Mouse (Mus musculus) adipocyte (in vitro differentiated cells): ENCODE measurements around the gene Map2k1.
"Not testable (repeated sequence)": the region's sequence is repeated elsewhere in the genome, so short reads cannot be mapped to it uniquely, and the experiment has no call there.

Experiments used
- DNase-seq: peaks from one replicate; pipeline ENCODE4 v3.0.0-alpha.2; 2016; ENCODE audit warnings: low spot score

Map2k1 gene

DNA sequence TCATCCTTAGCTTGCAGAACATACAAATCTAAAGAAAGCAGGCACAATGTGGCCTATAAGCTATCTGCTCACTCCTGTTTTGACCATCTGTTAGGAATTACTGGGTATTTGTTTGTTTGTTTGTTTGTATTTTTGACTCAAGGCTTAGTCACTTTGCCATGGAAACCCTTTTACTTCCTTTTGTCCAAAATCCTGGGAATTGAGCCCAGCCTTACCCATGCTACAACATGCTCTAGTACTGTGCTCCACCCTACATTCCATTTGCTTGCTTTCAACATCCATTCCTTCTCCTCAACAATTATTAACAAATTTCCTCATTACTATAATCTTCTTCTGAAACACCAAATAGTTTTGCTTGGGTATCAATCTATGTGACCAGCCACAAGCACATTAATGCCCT lies 50.6 kb downstream of the Map2k1 start:
- DNase-seq, result peak; percentile 53

DNA sequence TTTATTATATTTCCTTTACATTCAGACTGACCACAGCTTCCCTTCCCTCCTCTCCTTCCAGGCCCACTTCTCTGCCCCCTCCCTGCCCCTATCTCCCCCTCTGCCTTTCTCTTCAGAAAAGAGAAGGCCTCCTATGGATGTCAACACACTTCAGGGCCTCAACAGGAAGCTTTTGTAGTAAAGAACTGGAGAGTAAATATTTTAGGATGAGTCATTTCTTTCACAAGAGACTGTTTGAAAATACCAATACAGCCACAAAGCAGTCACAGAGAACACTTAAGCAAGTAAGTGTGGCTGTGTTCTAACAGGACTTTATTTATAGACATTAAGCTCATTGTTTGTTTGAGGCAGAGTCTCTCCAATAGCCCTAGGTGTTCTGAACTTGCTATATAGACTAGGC lies 51.1 kb downstream of the Map2k1 start:
- DNase-seq, result no peak

DNA sequence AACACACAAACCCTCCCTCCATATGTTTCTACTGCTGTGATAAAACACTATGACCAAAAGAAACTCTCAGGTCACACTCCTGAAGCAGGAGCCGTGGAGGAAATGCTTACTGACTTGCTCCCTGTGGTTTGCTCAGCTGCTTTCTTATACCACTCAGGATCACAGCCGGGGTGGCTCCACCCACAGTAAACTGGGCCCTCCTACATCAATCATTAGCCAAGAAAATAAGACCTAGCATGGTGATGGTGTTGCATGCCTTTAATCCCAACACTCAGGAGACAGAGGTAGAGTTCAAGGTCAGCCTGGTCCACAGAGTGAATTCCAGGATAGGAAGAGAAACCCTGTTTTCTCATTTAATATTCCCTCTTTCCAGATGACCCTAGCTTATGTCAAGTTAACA lies 53.5 kb downstream of the Map2k1 start:
- no peak for DNase-seq

DNA sequence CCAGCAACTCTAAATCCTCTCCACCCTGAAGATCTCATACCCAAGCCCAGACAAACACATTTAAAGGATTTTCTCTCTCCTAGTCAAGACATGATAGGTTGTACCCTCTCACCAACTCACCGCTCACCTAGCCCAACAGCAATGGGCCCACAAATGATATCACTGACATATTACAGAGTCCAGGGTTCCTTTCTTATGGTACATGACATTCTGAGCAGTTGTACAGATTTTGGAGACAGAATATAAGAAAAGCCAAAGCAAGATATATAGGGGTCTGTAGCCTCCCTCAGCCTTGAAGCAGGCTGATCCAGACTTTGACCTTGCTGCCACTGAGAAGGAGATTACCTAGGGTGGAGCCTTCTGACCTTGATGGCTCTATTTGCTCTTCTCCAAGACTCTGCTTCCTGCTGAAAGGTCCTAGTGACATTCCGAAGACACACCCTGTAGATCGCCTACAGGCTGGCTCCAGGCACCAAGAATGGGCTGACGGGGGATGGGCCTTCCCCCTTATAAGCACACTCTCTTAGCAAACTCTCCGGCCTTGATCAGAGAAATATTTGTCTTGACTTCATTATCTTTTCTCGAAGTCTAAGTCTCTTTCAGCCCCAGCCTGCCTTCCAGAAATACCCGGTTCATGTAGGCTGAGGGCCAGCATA lies 54.5 kb downstream of the Map2k1 start:
- DNase-seq, result not testable (repeated sequence)

DNA sequence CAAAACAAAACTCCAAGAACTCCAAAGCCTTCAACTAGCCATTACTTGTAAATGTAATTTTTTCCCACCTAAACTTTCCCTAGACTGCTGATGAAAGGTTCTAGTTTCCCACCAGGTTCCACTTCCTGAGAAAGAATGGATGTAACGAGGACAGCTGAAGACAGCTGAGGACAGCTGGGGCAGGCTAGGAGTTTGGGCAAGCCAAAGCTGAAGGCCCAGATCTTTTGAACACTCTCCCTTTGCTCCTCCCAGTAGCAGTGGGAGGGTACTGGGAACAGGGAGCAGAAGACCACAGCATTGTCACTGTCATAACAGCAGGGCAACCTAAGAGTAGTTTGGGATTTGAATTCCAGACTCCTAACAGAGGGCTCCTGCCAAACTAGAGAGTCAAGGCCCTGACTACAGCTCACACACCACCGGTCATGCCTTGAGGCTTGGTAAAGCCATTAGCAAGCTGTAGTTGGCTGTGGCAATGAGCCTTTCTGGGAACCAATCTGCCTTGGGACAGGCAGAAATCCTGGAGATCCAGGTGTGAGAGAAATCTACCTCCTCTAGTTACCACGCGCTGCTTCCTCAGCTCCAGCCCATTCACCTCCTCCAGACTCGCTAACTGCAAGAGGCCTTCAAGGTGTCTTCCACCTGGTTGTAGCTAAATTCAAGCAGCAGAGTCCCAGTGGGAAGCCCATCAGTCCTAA lies 55.2 kb downstream of the Map2k1 start:
- no peak for DNase-seq

DNA sequence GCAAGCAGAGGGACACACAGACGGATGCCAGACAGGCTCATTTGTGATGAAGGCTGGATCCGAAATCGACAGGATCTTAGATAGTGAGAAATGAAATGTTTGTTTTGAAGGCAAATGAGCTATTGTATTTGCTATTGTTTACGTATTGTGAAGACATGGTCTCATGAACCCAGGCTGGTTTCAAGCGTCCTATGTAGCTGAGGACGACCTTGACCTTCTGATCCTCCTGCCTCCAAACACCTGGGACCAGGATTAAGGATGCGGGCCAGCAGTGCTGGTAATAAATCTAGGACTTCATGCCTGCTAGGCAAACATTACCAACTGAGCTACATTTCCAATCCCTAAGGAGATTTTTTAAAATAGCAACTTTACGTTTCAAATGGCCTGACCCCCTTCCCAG lies 55.9 kb downstream of the Map2k1 start:
- DNase-seq, result no peak

DNA sequence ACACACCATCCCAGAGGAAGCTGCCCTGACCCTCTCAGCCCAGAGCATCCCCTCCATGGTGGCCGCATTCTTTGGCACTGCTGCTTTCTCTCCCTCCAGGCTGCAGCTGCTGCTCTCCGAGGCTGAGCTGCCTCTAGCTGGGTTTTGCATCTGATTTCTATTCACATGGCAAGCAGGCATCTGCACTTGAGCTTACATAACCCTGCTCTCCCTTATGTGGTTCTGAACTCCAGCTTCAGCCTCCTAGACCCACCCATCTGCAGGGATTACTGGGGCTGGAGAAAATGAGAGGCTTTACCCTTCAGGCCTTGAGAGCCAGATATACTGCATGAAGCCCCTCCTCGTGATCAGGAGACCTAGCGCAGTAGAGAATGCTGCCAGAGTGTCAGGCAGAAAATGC lies 57.9 kb downstream of the Map2k1 start:
- DNase-seq, result no peak

DNA sequence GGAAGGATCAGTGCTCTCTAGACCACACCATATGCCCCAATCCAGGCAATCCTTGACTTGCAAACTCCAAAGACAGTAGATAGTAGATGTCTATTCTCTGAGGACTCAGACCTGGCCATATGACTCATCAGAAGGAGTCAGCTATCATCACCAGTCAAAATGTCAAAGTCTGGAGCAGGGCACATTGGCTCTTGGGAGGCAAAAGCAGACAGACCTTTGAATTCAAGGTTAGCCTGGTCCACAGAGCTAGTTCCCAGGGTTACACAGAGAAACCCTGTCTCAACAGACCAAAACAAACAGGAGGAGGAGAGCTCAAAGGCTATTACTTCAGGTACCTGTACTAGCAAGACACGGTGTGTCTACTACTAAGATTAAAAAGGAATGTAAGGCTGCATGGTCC lies 59.6 kb downstream of the Map2k1 start:
- DNase-seq, result no peak

DNA sequence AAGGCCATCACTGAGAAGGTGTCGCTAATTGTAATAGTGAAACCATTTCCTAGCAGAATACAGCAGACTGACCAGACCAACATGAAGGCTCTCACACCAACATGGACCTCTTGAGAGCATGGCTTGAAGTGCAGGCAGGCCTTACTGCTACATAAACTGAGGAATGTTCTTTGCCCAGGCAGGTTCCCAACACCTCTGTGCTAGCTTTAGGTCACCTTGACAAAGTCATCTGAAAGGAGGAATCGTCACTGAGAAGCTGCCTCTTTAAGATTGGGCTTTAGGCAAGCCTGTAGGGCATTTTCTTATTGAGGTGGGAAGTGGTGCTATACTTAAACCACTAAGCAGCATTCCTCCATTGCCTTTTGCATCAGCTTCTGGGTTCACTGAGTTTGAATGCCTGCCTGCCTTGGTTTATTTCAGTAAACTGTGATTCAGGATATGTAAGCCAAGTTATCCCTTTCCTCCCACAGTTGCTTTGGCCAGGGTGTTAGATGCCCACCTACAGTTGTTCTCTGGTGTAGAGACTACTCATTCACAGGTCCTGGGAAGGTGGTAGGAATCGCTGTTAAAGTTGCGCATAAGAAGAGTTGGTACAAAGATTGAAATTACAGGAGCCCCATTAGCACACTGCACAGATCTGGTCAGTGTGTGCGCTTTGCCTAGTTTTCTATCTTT lies 69.1 kb downstream of the Map2k1 start:
- DNase-seq, result no peak

DNA sequence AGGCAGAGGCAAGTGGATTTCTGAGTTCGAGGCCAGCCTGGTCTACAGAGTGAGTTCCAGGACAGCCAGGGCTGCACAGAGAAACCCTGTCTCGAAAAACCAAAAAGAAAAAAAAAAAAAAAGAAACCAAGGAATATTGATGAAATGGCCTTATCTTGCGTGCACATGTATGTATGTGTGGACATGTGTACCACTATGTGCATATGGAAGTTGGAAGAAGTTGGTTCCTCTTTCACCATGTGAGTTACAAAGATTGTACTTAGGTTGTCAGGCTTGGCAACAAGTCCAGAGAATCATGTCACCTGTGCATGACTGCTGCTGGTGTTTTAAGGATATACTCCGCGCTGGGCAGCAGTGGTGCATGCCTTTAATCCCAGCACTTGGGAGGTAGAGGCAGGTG lies 70.1 kb downstream of the Map2k1 start:
- DNase-seq, result not testable (repeated sequence)

DNA sequence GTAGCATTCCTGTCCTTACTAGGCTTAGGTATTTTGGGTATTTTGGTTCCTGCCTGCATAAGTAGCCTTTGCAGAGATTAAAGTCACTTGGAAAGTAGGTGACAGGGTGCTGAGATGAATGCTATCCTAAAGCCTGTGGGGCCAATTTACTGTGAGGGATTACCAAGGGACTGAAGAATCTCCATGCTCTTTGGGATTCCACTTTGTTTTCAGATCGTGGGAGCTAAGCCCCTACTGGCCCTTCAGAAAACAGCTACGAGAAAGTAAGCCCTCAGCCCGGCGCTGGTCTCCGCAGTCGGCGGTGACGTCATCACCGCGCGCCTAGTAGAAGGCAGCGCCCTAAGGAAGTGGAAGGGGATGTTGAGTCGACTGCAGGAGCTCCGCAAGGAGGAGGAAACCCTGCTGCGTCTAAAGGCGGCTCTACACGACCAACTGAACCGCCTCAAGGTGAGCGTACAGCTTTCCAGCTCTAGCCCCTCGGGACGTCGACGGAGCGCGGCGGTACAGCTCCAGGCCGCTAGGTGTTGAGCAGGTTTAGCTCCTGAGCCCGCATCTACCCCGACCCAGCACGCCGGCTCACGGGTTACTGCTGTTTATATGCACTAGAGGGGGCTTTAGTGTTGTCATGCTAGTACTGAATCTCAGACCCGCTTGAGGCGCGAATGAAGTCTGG lies 74.3 kb downstream of the Map2k1 start, which contains the start of gene Snapc5:
Snapc5 (plus strand) TSS at position 301 of the 673 bp plus-strand sequence.
- peak; percentile 89 for DNase-seq

DNA sequence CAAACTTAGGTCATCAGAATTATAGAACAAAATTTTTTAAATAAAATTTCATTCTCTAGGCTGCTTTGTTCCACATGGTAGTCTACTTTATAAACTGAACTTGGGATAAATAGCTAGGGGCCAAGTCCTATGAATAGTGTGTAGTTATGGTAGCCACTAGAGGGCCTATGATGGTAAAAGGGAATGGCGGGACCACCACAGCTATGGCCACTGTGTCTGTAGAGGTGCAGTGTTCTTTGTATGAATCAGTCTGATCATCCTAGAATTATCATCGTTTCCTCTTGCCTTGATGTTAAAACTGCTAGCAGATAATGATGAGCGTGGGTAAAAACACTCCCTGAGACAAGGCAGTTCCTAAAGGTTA lies 74.8 kb downstream of the Map2k1 start:
- no peak for DNase-seq

DNA sequence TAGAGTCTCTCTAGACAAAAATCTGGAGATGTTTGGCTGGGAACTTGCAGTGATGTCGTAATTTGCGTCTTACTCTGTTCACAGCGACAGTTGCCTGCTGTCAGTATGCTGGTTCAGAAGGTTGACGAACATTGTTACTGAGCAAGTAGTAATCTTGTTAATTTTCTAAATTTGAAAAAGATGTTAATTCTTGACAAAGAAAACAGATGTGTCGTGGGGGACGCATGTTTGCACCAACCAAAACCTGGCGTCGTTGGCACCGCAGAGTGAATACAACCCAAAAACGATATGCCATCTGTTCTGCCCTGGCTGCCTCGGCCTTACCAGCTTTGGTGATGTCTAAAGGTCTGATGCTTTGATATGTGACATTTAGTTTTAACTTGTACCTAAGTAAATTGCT lies 78.1 kb downstream of the Map2k1 start:
- DNase-seq, result no peak

DNA sequence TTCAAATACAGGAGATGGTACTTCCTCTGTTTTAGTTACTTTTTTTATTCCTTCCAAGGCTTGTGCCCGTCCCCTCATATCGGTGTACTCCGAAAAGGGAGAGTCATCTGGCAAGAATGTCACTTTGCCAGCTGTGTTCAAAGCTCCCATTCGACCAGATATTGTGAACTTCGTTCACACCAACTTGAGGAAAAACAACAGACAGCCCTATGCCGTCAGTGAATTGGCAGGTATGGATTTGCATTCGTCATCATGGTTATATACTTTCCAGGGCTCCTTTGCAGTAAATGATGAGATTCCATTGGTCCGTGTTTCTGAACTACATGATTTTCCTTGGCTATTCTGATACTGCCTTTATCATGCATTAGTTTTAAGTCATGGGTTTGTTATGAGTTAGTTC lies 78.7 kb downstream of the Map2k1 start:
- DNase-seq, result peak; percentile 35

DNA sequence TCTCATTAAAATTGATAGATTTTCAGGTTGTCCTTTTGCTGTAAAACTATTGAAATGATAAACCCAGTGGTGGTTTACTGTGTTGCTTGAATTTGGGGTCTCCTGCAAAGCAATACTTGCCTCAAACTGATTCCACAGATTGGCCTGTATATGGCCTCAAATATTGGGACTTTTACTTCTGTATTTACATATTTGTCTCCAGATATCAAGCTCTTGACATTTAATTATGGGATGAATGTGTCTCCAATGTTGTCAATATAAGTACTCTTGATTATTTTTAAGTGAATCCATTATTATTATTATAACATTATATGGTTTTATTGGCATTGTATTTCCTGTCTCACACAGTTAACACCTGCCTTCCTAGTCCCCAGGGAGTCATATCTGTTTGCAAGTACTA lies 79.1 kb downstream of the Map2k1 start:
- DNase-seq, result no peak

DNA sequence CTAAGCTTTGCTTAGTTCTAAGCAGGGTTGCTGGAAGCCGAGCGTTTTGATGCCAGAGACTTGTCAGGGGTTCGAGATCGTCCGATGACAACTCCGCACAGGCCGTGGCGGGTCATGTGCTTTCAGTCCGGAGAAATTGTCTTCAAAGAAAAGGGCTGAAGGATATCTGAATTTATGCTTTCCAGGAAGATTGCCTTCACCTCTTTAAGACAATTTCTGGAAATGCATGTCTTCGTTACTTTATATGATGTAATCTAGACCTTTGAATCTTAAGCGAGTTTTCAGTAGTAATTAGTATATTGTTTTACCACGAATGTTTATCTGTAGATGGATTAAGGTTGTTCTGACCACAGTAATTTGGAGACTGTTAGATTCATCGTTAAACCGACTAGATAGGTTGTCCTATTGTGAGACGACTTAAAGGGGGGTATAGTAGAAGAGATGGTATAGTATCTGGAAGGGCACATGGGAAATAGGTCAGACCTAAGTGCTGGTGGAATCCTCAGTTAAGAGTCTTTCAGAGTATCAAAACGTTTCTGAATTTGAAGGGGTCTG lies 79.7 kb downstream of the Map2k1 start:
- DNase-seq, result peak; percentile 16

DNA sequence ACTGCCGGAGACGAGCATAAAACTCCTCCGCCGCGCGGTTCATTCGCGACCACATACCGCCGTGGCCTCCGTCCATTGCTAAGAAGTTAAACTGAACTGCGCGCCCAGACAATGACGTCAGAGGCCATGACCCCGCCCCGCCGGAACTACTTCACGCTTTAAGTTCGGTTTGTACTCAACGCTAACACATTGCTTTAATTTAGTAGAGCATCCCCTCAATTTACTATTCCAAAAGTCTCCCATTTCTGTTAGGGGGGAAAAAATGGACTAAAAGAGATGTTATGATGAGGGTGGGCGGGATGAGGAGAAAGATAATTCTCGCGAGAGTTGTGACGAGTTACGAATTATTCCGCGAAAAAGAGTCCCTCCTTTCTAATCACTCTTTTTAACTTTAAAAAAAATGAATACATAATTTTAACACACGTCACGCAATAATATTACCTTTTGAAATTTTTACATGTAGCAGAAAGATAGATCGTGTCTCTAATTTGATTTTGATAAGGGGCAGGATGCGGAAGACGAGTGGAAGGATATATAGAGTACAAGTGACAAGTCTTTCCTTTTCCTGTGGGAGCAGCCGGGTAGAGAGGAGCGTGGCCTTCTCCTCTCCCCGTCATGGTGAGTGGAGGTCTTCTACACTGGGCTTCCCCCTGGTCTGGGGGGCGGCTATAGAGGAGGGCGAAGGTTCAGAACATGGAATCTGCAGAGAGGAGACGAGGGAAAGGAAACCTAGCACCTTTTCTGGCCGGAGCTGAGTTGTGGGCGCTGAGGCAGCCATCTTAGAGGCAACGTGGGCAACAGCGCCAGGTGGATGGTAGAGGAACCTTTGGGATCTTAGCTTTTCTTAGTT lies 80.4 kb downstream of the Map2k1 start, which contains the start of the genes Zwilch and Rpl4:
Zwilch (minus strand) TSS at position 289 of the 850 bp plus-strand sequence.
Rpl4 (plus strand) TSS at position 560 of the 850 bp plus-strand sequence.
- peak; percentile 87 for DNase-seq

DNA sequence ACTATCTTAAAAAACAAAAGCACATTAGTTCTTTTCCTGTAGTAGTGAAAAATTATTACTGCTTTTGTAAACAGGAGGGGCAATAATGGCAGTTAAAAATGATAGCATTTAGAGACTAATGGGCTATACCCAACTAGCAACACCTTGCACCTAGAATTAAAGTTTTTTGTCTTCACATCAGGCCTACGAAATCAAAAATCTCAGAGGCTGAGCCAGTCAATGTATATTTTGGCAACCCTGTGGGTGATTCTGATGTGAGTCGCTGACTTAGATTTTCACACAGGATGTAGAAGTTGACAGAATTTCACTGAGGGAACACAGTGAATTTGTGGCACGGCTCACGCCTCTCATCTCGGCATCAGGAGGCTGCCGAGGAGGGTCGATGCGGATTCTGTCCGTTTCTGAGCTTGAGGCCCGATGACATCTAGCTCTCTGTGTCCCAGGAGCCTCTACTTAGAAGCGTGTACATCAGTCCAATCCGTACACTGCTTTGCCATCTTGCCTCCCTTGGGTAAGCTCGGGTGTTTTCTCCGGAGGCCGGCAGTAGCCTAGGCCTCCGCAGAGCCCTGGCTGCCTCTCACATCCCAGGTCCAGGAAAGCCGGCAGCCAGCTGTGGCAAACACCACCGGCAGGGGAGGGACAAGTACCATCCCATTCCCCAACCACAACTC lies 81.2 kb downstream of the Map2k1 start:
- no peak for DNase-seq

DNA sequence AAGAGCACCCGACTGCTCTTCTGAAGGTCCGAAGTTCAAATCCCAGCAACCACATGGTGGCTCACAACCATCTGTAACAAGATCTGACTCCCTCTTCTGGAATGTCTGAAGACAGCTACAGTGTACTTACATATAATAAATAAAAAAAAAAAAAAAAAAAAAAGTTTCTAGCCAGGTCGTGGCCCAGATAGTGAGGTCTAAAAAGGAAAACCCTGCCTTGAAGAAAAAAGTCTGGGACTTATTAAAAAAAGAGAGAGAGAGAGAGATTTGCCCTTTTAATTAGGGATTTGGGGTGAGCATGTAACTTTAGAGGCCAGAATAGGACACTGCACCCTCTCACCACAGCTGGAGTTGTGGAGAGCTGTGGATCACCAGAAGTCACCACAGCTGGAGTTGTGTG lies 83.5 kb downstream of the Map2k1 start:
- not testable (repeated sequence) for DNase-seq

DNA sequence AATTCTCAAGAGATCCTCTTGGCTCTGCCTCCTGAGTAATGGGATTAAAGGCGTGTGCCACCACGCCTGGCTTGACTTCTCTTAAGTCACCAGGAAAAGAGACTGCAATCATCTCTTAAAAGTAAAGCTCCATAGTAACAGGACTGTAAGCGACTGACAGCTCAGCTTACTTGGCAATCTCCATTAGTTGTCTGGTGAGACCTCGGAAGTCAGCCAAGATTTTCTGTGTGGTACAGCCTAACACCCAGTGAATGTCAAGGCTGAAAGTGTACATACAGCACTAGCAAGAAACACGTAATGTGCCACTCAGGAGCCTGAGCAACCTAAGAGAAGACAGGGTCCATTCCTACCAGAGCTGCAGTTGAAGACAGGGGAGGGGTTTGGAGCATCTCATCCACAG lies 93.0 kb downstream of the Map2k1 start:
- peak; percentile 32 for DNase-seq

DNA sequence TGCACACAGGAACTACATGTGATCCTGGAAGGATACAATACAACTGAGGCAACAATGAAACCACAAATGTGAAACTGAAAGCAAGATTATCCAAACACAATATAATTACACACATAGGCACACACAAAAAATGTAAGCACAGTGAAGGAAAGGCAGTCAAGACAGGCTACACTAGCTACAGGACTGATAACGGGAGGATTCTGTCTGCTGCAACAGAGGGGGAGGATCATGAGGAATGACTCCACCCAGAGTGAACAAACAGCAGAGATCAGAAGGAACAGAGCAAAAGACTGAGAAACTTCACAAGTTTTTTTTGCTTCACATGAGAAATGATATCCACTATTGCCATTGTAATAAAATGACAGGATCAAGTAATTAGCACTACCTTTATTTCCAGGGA lies 96.8 kb downstream of the Map2k1 start:
- DNase-seq, result no peak
